Comparison of ENCODE assay signal across 11 mouse cellular contexts in genomic region chr8:12127106-12127800, GRCm38 (mm10).
DNase-seq lines count a peak whose midpoint lies in the region; ATAC-seq lines count a peak whose summit lies in the region.
"Had no signal": no experiment of that assay in that cellular context is flagged by ENCODE, and none has a peak within 500 bp of the region (broad histone marks: within the 10 kb centered on the region; RNA-seq: fewer than 3 reads in every experiment).

No protein-coding gene starts in this region.

- H3K36me3 ChIP-seq in forebrain, embryonic 10.5 days (replicated peaks) = no peaks in the 10 kb centered on the region
- no peaks in the 10 kb centered on the region for H3K36me3 ChIP-seq in neural tube, embryonic 12.5 days
- H3K36me3 ChIP-seq in kidney, embryonic 14.5 days (ENCODE audit: control insufficient read depth, insufficient read depth, low read length) = no peaks in the 10 kb centered on the region

- ATAC-seq in neural tube, embryonic 12.5 days (ENCODE audit: low FRiP score, low read depth) = peak; percentile 48; the same call in 1 of the 2 replicates
- ATAC-seq in activated CD4-positive, CD25-positive, alpha-beta regulatory T cell, adult 4 months = no peak
- ATAC-seq in kidney, embryonic 14.5 days (ENCODE audit: low FRiP score, low TSS enrichment) = no peak
- ATAC-seq: CD4-positive, CD25-positive, alpha-beta regulatory T cell, adult 4 months; liver, postnatal 0 days had no signal

- H3K27me3 ChIP-seq in forebrain, embryonic 10.5 days (ENCODE audit: poor library complexity, severe bottlenecking) = peaks cover 56% of the 10 kb centered on the region
- peaks cover 25% of the 10 kb centered on the region for H3K27me3 ChIP-seq in neural tube, embryonic 12.5 days (replicated peaks)
- H3K27me3 ChIP-seq in kidney, embryonic 14.5 days (ENCODE audit: control insufficient read depth, insufficient read depth, low read length) = no peaks in the 10 kb centered on the region

- H3K27ac ChIP-seq in forebrain, embryonic 10.5 days = peak overlapping the region; percentile 77
- H3K27ac ChIP-seq in neural tube, embryonic 12.5 days = no peak overlapping the region
- no peak overlapping the region for H3K27ac ChIP-seq in kidney, embryonic 14.5 days (ENCODE audit: low read depth, low read length)
- H3K27ac ChIP-seq: left cerebral cortex, adult 2 months had no signal

- peak overlapping the region; percentile 24; the same call in 1 of the 2 replicates for H3K4me2 ChIP-seq in neural tube, embryonic 12.5 days (replicated peaks)
- H3K4me2 ChIP-seq in kidney, embryonic 14.5 days (replicated peaks; ENCODE audit: low read depth, low read length) = no peak overlapping the region

- H3K4me3 ChIP-seq in forebrain, embryonic 10.5 days = no peak overlapping the region; the same call in 1 of the 2 replicates
- H3K4me3 ChIP-seq in neural tube, embryonic 12.5 days = no peak overlapping the region
- H3K4me3 ChIP-seq in kidney, embryonic 14.5 days (ENCODE audit: low read length) = no peak overlapping the region
- H3K4me3 ChIP-seq: left cerebral cortex, adult 2 months had no signal

- peaks cover 35% of the 10 kb centered on the region for H3K4me1 ChIP-seq in forebrain, embryonic 10.5 days
- H3K4me1 ChIP-seq in neural tube, embryonic 12.5 days = peaks cover 24% of the 10 kb centered on the region
- H3K4me1 ChIP-seq in kidney, embryonic 14.5 days (ENCODE audit: control insufficient read depth, insufficient read depth, low read length) = no peaks in the 10 kb centered on the region

- H3K9ac ChIP-seq in neural tube, embryonic 12.5 days = 0 out of 2 replicates have a peak overlapping the region, but pooled peaks have one; percentile 3
- H3K9ac ChIP-seq in kidney, embryonic 14.5 days (ENCODE audit: low read depth, low read length) = no peak overlapping the region
- H3K9ac ChIP-seq: liver, postnatal 0 days had no signal

- DNase-seq in layer of hippocampus, postnatal 10 days (ENCODE audit: low spot score in 2 of 2) = peak; percentile 38 to 44
- no peak for DNase-seq in layer of hippocampus, adult 9-10 months (ENCODE audit: low spot score)
- DNase-seq in forebrain, embryonic 10.5 days (ENCODE audit: extremely low spot score, low spot score) = peak; percentile 37
- DNase-seq in layer of hippocampus, postnatal 36 days = peak; percentile 18 to 38
- DNase-seq in thymus, postnatal 0 days (ENCODE audit: low spot score) = no peak
- DNase-seq: liver, postnatal 0 days had no signal

- 13% methylated on average over 14 of the region's 14 CpGs for WGBS in forebrain, embryonic 10.5 days
- WGBS in neural tube, embryonic 12.5 days = 10% methylated on average over 14 of the region's 14 CpGs
- 36% methylated on average over 14 of the region's 14 CpGs for WGBS in kidney, embryonic 14.5 days

- H3K9me3 ChIP-seq in forebrain, embryonic 10.5 days = peaks cover 5% of the 10 kb centered on the region; the same call in 1 of the 2 replicates
- 0 out of 2 replicates have a peak, but pooled peaks cover 5% of the 10 kb centered on the region for H3K9me3 ChIP-seq in neural tube, embryonic 12.5 days
- H3K9me3 ChIP-seq in kidney, embryonic 14.5 days (ENCODE audit: control insufficient read depth, low read length) = 0 out of 2 replicates have a peak, but pooled peaks cover 5% of the 10 kb centered on the region

Comparison
In these comparisons a context has a peak if more than half of its experiments do, and no peak if none do; other contexts are left out.
1. DNase-seq: peak in layer of hippocampus, postnatal 10 days (2 of 2), forebrain, embryonic 10.5 days (single experiment) and layer of hippocampus, postnatal 36 days (2 of 2); none in layer of hippocampus, adult 9-10 months (single experiment) and thymus, postnatal 0 days (single experiment).